Mouse (Mus musculus): ENCODE measurements around the gene Hipk1.
"Not testable (repeated sequence)": the region's sequence is repeated elsewhere in the genome, so short reads cannot be mapped to it uniquely, and the experiment has no call there.

The Hipk1 gene

GRCm38 (mm10) chr3:103791230-103792110 is at the start of gene Hipk1:
Hipk1 (minus strand) TSS chr3:103791563.
- peak; percentile 94 to 95 for DNase-seq (ENCODE audit: low spot score in 2 of 2)

GRCm38 (mm10) chr3:103840946-103841345 is 49.6 kb upstream of the Hipk1 start:
- not testable (repeated sequence) for DNase-seq (ENCODE audit: low spot score in 2 of 2)

DNA sequence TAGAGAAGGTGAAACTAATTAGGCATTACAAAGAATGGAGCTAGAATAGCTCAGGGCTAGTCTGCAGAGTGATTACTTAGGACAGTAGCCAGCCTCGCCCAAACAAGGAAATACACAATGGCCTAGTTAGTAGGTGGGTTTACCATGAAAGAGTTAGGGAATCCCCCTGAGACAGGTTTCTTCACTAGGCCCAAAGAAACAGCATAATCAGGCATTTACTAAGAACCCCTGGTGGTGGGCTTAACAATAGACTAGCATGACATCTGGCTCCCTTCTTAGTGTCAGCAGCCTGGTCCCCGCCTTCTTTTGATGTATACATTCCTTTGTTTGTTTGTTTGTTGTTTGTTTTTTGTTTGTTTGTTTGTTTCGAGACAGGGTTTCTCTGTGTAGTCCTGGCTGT is 48.8 kb upstream of the Hipk1 start:
- DNase-seq (ENCODE audit: low spot score in 2 of 2) = not testable (repeated sequence)

DNA sequence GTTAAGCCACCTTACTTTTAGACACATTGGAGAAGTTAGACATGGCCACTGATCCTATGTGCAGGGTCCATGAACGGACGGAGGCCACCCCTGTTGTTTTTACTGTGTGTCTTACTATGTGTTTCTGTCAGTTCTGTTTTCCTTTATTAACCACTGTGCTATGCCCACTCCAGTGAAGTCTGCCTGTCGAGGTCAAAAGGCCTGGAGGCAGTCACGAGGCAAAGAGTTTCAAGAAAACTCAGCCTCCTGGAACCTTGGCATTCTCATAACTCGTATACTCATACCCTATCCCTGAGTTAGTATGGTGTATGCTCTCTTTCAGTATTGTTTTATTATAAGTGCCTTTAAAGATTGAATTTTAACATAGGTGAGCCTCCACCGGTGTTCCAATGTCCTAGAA is 48.3 kb upstream of the Hipk1 start:
- DNase-seq (ENCODE audit: low spot score in 2 of 2) = no peak

DNA sequence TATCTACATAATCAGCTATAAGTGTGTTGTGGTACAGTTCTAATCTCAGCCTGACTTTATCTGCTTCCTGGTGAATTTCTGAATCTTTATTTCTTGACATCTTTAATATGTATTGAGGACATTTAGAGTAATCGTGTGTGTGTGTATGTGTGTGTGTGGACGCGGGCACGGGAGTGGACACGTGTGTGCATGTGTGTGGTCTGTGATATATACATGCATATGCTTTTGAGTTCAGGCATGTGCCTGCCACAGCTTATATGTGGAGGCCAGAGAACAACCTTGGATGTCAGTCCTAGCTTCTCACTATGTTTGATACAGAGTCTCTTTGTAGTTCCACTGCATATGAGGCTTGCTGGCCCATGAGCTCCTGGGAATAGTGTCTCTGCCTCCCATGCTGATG is 45.1 kb upstream of the Hipk1 start:
- DNase-seq (ENCODE audit: low spot score in 2 of 2) = no peak

DNA sequence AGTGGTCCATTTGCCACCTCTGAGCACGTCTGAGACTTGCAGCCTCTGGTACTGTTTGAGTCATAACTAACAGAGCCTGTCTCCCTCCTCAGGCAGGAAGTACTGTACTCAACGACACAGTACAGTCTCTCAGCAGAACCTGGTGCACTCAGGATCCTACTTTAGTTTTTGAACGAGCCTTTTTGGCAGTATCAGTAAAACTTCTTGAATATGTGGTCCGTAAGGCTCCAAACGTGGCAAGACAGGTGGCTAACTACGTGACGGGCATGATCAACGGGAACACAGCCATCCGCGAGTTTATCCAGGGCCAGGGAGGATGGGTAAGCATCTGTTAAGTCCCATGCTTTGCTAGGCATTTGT is 44.6 kb upstream of the Hipk1 start:
- no peak for DNase-seq (ENCODE audit: low spot score in 2 of 2)

- DNase-seq (ENCODE audit: low spot score in 2 of 2) = no peak
Observed at GRCm38 (mm10) chr3:103835272-103835950, 44.0 kb upstream of the Hipk1 start.

GRCm38 (mm10) chr3:103834001-103834400 is 42.6 kb upstream of the Hipk1 start:
- no peak for DNase-seq (ENCODE audit: low spot score in 2 of 2)

- DNase-seq (ENCODE audit: low spot score in 2 of 2) = no peak
Observed at GRCm38 (mm10) chr3:103832426-103832825, 41.1 kb upstream of the Hipk1 start, which contains the start of gene Bcl2l15. Bcl2l15 (plus strand) TSS chr3:103832601.

- no peak for DNase-seq (ENCODE audit: low spot score in 2 of 2)
Observed at GRCm38 (mm10) chr3:103831146-103831545, 39.8 kb upstream of the Hipk1 start.

- not testable (repeated sequence) for DNase-seq (ENCODE audit: low spot score in 2 of 2)
Observed at GRCm38 (mm10) chr3:103830681-103831080, 39.3 kb upstream of the Hipk1 start.

GRCm38 (mm10) chr3:103829036-103829435 is 37.7 kb upstream of the Hipk1 start:
- no peak for DNase-seq (ENCODE audit: low spot score in 2 of 2)

DNA sequence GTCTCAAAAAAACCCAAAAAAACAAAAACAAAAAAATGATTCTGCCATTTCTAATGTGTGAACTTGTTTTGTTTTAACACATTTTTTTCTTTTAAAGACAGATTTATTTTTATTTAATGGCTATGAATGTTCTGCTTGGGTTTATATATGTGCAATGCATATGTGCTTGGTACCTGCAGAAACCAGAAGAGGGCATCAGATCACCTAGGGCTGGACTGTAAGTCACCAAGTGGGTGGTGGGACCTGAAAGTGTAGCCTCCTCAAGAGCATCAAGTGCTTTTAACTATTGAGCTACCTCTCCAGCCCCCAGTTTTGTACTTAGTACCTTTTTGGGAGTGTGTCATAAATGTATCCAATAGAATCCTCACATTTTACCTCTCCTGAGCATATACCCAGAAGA is 36.2 kb upstream of the Hipk1 start:
- DNase-seq (ENCODE audit: low spot score in 2 of 2) = no peak

GRCm38 (mm10) chr3:103810967-103811366 is 19.6 kb upstream of the Hipk1 start:
- DNase-seq (ENCODE audit: low spot score in 2 of 2) = no peak

DNA sequence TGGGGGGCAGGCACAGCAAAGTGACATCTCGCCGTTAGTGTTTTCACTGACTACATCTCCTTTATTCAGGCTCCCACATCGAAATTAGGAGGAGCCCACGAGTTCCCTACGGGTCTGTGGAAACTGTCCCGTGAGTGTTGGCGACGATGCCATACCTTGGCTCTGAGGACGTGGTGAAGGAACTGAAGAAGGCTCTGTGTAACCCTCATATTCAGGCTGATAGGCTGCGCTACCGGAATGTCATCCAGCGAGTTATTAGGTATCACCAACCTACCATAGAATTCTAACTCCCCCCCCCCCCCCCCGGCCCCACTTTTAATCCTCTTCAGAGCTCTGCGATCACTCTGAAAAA is 18.4 kb upstream of the Hipk1 start:
- DNase-seq (ENCODE audit: low spot score in 2 of 2) = no peak

GRCm38 (mm10) chr3:103808891-103809798 is 17.8 kb upstream of the Hipk1 start, which contains the start of the genes Dclre1b, Ap4b1 and Gm43064:
Dclre1b (minus strand) TSS chr3:103809444.
Ap4b1 (plus strand) TSS chr3:103809520.
Gm43064 (plus strand) TSS chr3:103809573.
- DNase-seq (ENCODE audit: low spot score in 2 of 2) = peak; percentile 88 to 89

GRCm38 (mm10) chr3:103805671-103806070 is 14.3 kb upstream of the Hipk1 start:
- DNase-seq (ENCODE audit: low spot score in 2 of 2) = no peak

- DNase-seq (ENCODE audit: low spot score in 2 of 2) = peak; percentile 18 to 22
Observed at GRCm38 (mm10) chr3:103802861-103803260, 11.5 kb upstream of the Hipk1 start.

DNA sequence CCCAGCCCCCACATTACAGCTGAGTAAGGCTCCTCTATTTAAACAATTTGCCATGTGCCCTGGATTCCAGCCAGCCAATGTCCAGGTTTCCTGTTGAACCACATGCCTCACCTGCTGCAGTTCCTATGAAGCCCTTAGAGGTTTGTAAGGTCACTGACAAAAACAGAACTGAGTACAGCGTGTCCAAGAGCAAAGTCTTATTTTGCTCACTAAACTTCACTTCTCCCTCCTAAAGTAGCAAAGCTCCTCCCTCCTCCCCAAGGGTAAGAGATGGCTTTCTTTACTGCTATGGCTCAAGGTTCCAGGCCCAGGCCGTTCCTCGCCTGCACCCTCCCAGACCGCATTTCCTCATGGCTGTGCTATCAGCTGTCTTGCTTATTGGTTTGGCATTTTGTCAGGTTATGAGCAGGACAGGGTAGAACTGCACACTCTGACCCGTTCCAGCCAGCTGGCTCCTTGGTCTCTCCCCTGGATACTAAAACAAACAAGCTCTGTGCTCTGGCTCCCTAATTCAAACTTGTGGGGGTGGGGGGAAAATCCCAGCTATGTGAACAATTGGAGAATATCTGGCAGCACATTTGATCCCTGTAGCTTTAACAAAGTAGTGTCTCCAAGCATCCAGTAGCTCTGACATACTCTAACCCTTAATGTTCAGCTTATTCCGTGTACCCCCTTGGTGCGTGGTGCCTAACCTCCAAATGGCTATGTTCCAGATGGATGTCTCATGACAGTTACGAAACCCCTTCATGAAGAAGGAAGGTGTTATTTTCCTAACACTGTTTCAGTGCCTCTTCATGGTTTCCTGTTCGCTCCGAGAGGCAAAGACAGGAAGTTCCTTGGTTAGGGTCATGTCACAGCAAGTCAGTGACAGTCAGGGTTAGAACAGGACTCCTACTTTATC is 10.5 kb upstream of the Hipk1 start:
- peak; percentile 93 to 96 for DNase-seq (ENCODE audit: low spot score in 2 of 2)

GRCm38 (mm10) chr3:103799507-103799906 is 8.1 kb upstream of the Hipk1 start:
- DNase-seq (ENCODE audit: low spot score in 2 of 2) = no peak

DNA sequence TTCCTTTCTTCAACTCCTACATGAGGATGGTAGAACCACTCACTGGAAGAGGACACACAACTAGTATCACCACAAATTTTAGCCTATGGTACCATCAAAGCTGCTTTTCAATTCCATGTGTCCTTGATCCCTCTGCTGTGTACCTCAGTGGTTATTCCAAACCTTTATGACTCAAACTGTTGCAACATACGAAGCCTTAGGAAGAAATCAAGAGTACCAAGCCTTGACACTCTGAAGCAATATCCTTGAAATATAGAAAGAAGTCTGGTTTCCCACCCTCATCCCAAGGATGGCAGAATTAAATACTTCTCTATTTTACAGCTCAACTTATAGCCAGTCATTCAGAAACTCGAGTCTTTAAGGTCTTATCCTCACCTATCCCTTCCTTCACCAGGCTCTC is 5.0 kb upstream of the Hipk1 start:
- DNase-seq (ENCODE audit: low spot score in 2 of 2) = no peak
